Mouse (Mus musculus): Measurements from ENCODE around the gene Hsdl2. TPM values are rescaled to one million over a fixed set of nuclear protein-coding genes. Genes with fewer than 3 reads are reported as not detected.

Gene Hsdl2
- polyA plus RNA-seq (2012; rRNA removed) (11.5 and 16.1 TPM in 2 replicates), polyA plus RNA-seq (2014; fragmentation: Nextera tagmentation; extraction: Ambion mirVana) (19.6 and 22.8 TPM in 2 replicates)

- peak within 1 kb of the TSS; percentile 74 for H3K4me2 ChIP-seq (replicated peaks; ENCODE audit: low read depth, low read length, severe bottlenecking)
- peaks cover 9% of the 10 kb centered on the region; the same call in 1 of the 2 replicates for H3K4me1 ChIP-seq (ENCODE audit: control insufficient read depth, insufficient read depth, low read length)
- under 1% methylated on average over 52 of the region's 61 CpGs for WGBS
- peak within 1 kb of the TSS; percentile 75 for H3K27ac ChIP-seq (replicated peaks; ENCODE audit: low read depth, low read length)
- H3K27me3 ChIP-seq (ENCODE audit: control insufficient read depth, insufficient read depth, low read length) = no peaks in the 10 kb centered on the region
- no peaks in the 10 kb centered on the region for H3K9me3 ChIP-seq (ENCODE audit: control insufficient read depth, low read length)
- peak; percentile 99 for DNase-seq (ENCODE audit: low spot score)
- H3K4me3 ChIP-seq (replicated peaks; ENCODE audit: low read length) = peak within 1 kb of the TSS; percentile 71
- ATAC-seq (ENCODE audit: low FRiP score, low read depth) = peak; percentile 96
- no peak for TF ChIP-seq POLR2A (IDR thresholded peaks at IDR 0.05; ENCODE audit: borderline replicate concordance, extremely low read depth, insufficient read depth, insufficient read length)
- no peaks in the 10 kb centered on the region for H3K36me3 ChIP-seq (ENCODE audit: control insufficient read depth, insufficient read depth, low read length)
- peak within 1 kb of the TSS; percentile 71 for H3K9ac ChIP-seq (ENCODE audit: low read depth, low read length, severe bottlenecking)
Measured at GRCm38 (mm10) chr4:59581314-59582185, at the start of gene Hsdl2. TSS of gene Hsdl2 (plus strand) at chr4:59581563.

- ATAC-seq (ENCODE audit: low FRiP score, low read depth) = no peak
- no peaks in the 10 kb centered on the region for H3K27me3 ChIP-seq (ENCODE audit: control insufficient read depth, insufficient read depth, low read length)
- H3K9me3 ChIP-seq (ENCODE audit: control insufficient read depth, low read length) = no peaks in the 10 kb centered on the region
- 84% methylated on average over 2 of the region's 2 CpGs for whole genome bisulfite sequencing
- DNase-seq (ENCODE audit: low spot score) = no peak
- no peak for TF ChIP-seq POLR2A (IDR thresholded peaks at IDR 0.05; ENCODE audit: borderline replicate concordance, extremely low read depth, insufficient read depth, insufficient read length)
- no peaks in the 10 kb centered on the region for H3K36me3 ChIP-seq (ENCODE audit: control insufficient read depth, insufficient read depth, low read length)
- H3K4me2 ChIP-seq (replicated peaks; ENCODE audit: low read depth, low read length, severe bottlenecking) = no peak overlapping the region
- no peak overlapping the region for H3K9ac ChIP-seq (ENCODE audit: low read depth, low read length, severe bottlenecking)
- no peaks in the 10 kb centered on the region for H3K4me1 ChIP-seq (ENCODE audit: control insufficient read depth, insufficient read depth, low read length)
- no peak overlapping the region for H3K27ac ChIP-seq (replicated peaks; ENCODE audit: low read depth, low read length)
- H3K4me3 ChIP-seq (replicated peaks; ENCODE audit: low read length) = no peak overlapping the region
Measured at GRCm38 (mm10) chr4:59533268-59533667, 48.1 kb upstream of the Hsdl2 start.

- no peak for TF ChIP-seq POLR2A (IDR thresholded peaks at IDR 0.05; ENCODE audit: borderline replicate concordance, extremely low read depth, insufficient read depth, insufficient read length)
- no peaks in the 10 kb centered on the region for H3K36me3 ChIP-seq (ENCODE audit: control insufficient read depth, insufficient read depth, low read length)
Measured at GRCm38 (mm10) chr4:59535624-59536023, 45.7 kb upstream of the Hsdl2 start.

GRCm38 (mm10) chr4:59536281-59536680, 45.1 kb upstream of the Hsdl2 start:
- DNase-seq (ENCODE audit: low spot score) (no peak), ATAC-seq (ENCODE audit: low FRiP score, low read depth) (no peak)
- Histone ChIP-seq H3K27me3 (ENCODE audit: control insufficient read depth, insufficient read depth, low read length) (no peaks in the 10 kb centered on the region), H3K9me3 (ENCODE audit: control insufficient read depth, low read length) (no peaks in the 10 kb centered on the region), H3K4me3 (replicated peaks; ENCODE audit: low read length) (no peak overlapping the region), H3K36me3 (ENCODE audit: control insufficient read depth, insufficient read depth, low read length) (no peaks in the 10 kb centered on the region), H3K4me1 (ENCODE audit: control insufficient read depth, insufficient read depth, low read length) (no peaks in the 10 kb centered on the region), H3K27ac (replicated peaks; ENCODE audit: low read depth, low read length) (no peak overlapping the region), H3K4me2 (replicated peaks; ENCODE audit: low read depth, low read length, severe bottlenecking) (no peak overlapping the region), H3K9ac (ENCODE audit: low read depth, low read length, severe bottlenecking) (no peak overlapping the region)
- whole genome bisulfite sequencing = 88% methylated on average over 1 of the region's 1 CpGs
- TF ChIP-seq POLR2A (IDR thresholded peaks at IDR 0.05; ENCODE audit: borderline replicate concordance, extremely low read depth, insufficient read depth, insufficient read length) = no peak

More at GRCm38 (mm10) chr4:59535624-59536023, 45.7 kb upstream of the Hsdl2 start:
- H3K27me3 ChIP-seq (ENCODE audit: control insufficient read depth, insufficient read depth, low read length) = no peaks in the 10 kb centered on the region
- H3K27ac ChIP-seq (replicated peaks; ENCODE audit: low read depth, low read length) = no peak overlapping the region
- ATAC-seq (ENCODE audit: low FRiP score, low read depth) = no peak
- no peak overlapping the region for H3K4me3 ChIP-seq (replicated peaks; ENCODE audit: low read length)
- no peak overlapping the region for H3K9ac ChIP-seq (ENCODE audit: low read depth, low read length, severe bottlenecking)
- no peak overlapping the region for H3K4me2 ChIP-seq (replicated peaks; ENCODE audit: low read depth, low read length, severe bottlenecking)
- H3K4me1 ChIP-seq (ENCODE audit: control insufficient read depth, insufficient read depth, low read length) = no peaks in the 10 kb centered on the region
- no peaks in the 10 kb centered on the region for H3K9me3 ChIP-seq (ENCODE audit: control insufficient read depth, low read length)
- DNase-seq (ENCODE audit: low spot score) = no peak

GRCm38 (mm10) chr4:59543006-59543405, 38.4 kb upstream of the Hsdl2 start:
- ATAC-seq (ENCODE audit: low FRiP score, low read depth) = no peak
- H3K9me3 ChIP-seq (ENCODE audit: control insufficient read depth, low read length) = no peaks in the 10 kb centered on the region
- DNase-seq (ENCODE audit: low spot score) = no peak

More at GRCm38 (mm10) chr4:59543006-59543405, 38.4 kb upstream of the Hsdl2 start:
- Histone ChIP-seq H3K36me3 (ENCODE audit: control insufficient read depth, insufficient read depth, low read length) (no peaks in the 10 kb centered on the region), H3K4me1 (ENCODE audit: control insufficient read depth, insufficient read depth, low read length) (peaks cover 13% of the 10 kb centered on the region), H3K4me3 (replicated peaks; ENCODE audit: low read length) (no peak overlapping the region), H3K9ac (ENCODE audit: low read depth, low read length, severe bottlenecking) (no peak overlapping the region), H3K27me3 (ENCODE audit: control insufficient read depth, insufficient read depth, low read length) (no peaks in the 10 kb centered on the region), H3K4me2 (replicated peaks; ENCODE audit: low read depth, low read length, severe bottlenecking) (no peak overlapping the region), H3K27ac (replicated peaks; ENCODE audit: low read depth, low read length) (no peak overlapping the region)
- no peak for TF ChIP-seq POLR2A (IDR thresholded peaks at IDR 0.05; ENCODE audit: borderline replicate concordance, extremely low read depth, insufficient read depth, insufficient read length)

All from limb, embryonic 14.5 days (tissue).